Mouse (Mus musculus) MEL (cell line): ENCODE results near the gene Igf1r. TPM values are rescaled to one million over a fixed set of nuclear protein-coding genes. Genes with fewer than 3 reads are reported as not detected.

Experiments used
- DNase-seq: peaks from one replicate; pipeline ENCODE4 v3.0.0; 2011; ENCODE audit warnings: low read depth, low spot score
- H3K27ac ChIP-seq: 2 replicates; pipeline ENCODE4 v1.5.1; 2012; ENCODE audit warnings: low read depth, mild to moderate bottlenecking, control low read depth, low read length, moderate library complexity; ENCODE audit not compliant: control insufficient read depth
- H3K27me3 ChIP-seq, 2 experiments: fragments of 150-350 bp in 1 of 2; sonication (generic) in 1 of 2; 2 replicates each; pipeline ENCODE4 v1.6.1; 2012; ENCODE audit warnings: low read length in 2 of 2, mild to moderate bottlenecking in 2 of 2, improper control_type of control experiment in 1 of 2, moderate library complexity in 1 of 2; ENCODE audit not compliant: insufficient read depth in 2 of 2, control insufficient read depth in 1 of 2
- H3K36me3 ChIP-seq, 2 experiments: 2 replicates each; pipeline ENCODE4 v1.6.1; 2012 to 2014; ENCODE audit warnings: low read length in 2 of 2, improper control_type of control experiment in 1 of 2, inconsistent platforms in 1 of 2, mild to moderate bottlenecking in 1 of 2; ENCODE audit not compliant: insufficient read depth in 2 of 2, control insufficient read depth in 1 of 2
- H3K4me1 ChIP-seq, 2 experiments: fragments of 150-350 bp in 1 of 2; sonication (generic) in 1 of 2; 2 replicates each; pipeline ENCODE4 v1.6.1; 2012; ENCODE audit warnings: low read length in 2 of 2, improper control_type of control experiment in 1 of 2, mild to moderate bottlenecking in 1 of 2; ENCODE audit not compliant: insufficient read depth in 2 of 2, control insufficient read depth in 1 of 2
- H3K4me3 ChIP-seq, 2 experiments: fragments of 150-350 bp in 1 of 2; sonication (generic) in 1 of 2; 2 replicates each; pipeline ENCODE4 v1.5.1; 2012; ENCODE audit warnings: low read depth in 2 of 2, low read length in 2 of 2, mild to moderate bottlenecking in 2 of 2, moderate library complexity in 2 of 2, control low read depth in 1 of 2, improper control_type of control experiment in 1 of 2; ENCODE audit not compliant: control insufficient read depth in 1 of 2, insufficient read depth in 1 of 2
- H3K79me2 ChIP-seq: 2 replicates; pipeline ENCODE4 v1.6.1; 2012; ENCODE audit warnings: mild to moderate bottlenecking, low read length, moderate library complexity; ENCODE audit not compliant: control insufficient read depth, poor library complexity, insufficient read depth
- H3K9ac ChIP-seq: 2 replicates; pipeline ENCODE4 v1.6.1; 2012; ENCODE audit warnings: low read depth, mild to moderate bottlenecking, control low read depth, low read length, moderate library complexity; ENCODE audit not compliant: control insufficient read depth, poor library complexity, severe bottlenecking
- H3K9me3 ChIP-seq: fragments of 150-350 bp; sonication (generic); replicated peaks from 2 replicates; pipeline ENCODE4 v1.6.1; 2012; ENCODE audit warnings: mild to moderate bottlenecking, low read length, improper control_type of control experiment, moderate library complexity; ENCODE audit not compliant: insufficient read depth
- BHLHE40 ChIP-seq: IDR thresholded peaks from 2 replicates; pipeline ENCODE4 v1.6.1; 2012; ENCODE audit warnings: low read depth, mild to moderate bottlenecking, inconsistent platforms, low read length, improper control_type of control experiment, borderline replicate concordance
- CHD1 ChIP-seq: IDR thresholded peaks from 2 replicates; pipeline ENCODE4 v1.6.1; 2012; ENCODE audit warnings: low read depth, mild to moderate bottlenecking, inconsistent platforms, low read length, improper control_type of control experiment
- CHD2 ChIP-seq: IDR thresholded peaks from 2 replicates; pipeline ENCODE4 v1.6.1; 2011; ENCODE audit warnings: low read length, improper control_type of control experiment
- E2F4 ChIP-seq: IDR thresholded peaks from 2 replicates; pipeline ENCODE4 v1.6.1; 2011; ENCODE audit warnings: low read depth, low read length, improper control_type of control experiment, borderline replicate concordance
- ELF1 ChIP-seq: IDR thresholded peaks from 2 replicates; pipeline ENCODE4 v1.6.1; 2014; ENCODE audit warnings: low read depth, mild to moderate bottlenecking, inconsistent platforms, low read length, improper control_type of control experiment, moderate library complexity
- GABPA ChIP-seq: IDR thresholded peaks from 2 replicates; pipeline ENCODE4 v1.6.1; 2012; ENCODE audit warnings: low read depth, mild to moderate bottlenecking, inconsistent platforms, low read length, improper control_type of control experiment, moderate library complexity
- JUND ChIP-seq: IDR thresholded peaks from 2 replicates; pipeline ENCODE4 v1.6.1; 2011; ENCODE audit warnings: low read depth, mild to moderate bottlenecking, improper control_type of control experiment, low read length
- MAFK ChIP-seq: IDR thresholded peaks from 2 replicates; pipeline ENCODE4 v1.6.1; 2011; ENCODE audit warnings: low read depth, mild to moderate bottlenecking, low read length, improper control_type of control experiment, borderline replicate concordance
- MAX ChIP-seq: IDR thresholded peaks from 2 replicates; pipeline ENCODE4 v1.6.1; 2011; ENCODE audit warnings: low read length, improper control_type of control experiment
- MAZ ChIP-seq: IDR thresholded peaks from 2 replicates; pipeline ENCODE4 v1.6.1; 2012; ENCODE audit warnings: low read depth, mild to moderate bottlenecking, inconsistent platforms, low read length, improper control_type of control experiment
- MXI1 ChIP-seq: IDR thresholded peaks from 2 replicates; pipeline ENCODE4 v1.6.1; 2011; ENCODE audit warnings: mild to moderate bottlenecking, low read depth, low read length, improper control_type of control experiment
- NRF1 ChIP-seq: IDR thresholded peaks from 2 replicates; pipeline ENCODE4 v1.6.1; 2014; ENCODE audit warnings: low read depth, mild to moderate bottlenecking, inconsistent platforms, low read length, improper control_type of control experiment, moderate library complexity; ENCODE audit not compliant: poor library complexity, insufficient read depth, severe bottlenecking
- POLR2AphosphoS5 ChIP-seq: IDR thresholded peaks from 2 replicates; pipeline ENCODE4 v1.6.1; 2012; ENCODE audit warnings: low read depth, borderline replicate concordance, mild to moderate bottlenecking, inconsistent platforms, low read length, moderate library complexity, mixed read lengths
- SMC3 ChIP-seq: IDR thresholded peaks from 2 replicates; pipeline ENCODE4 v1.6.1; 2011; ENCODE audit warnings: low read depth, low read length, improper control_type of control experiment
- TAL1 ChIP-seq: IDR thresholded peaks from 2 replicates; pipeline ENCODE4 v1.6.1; 2012; ENCODE audit warnings: mild to moderate bottlenecking, inconsistent platforms, low read length, moderate library complexity, mixed read lengths
- USF2 ChIP-seq, 2 experiments: IDR thresholded peaks; 2 replicates each; pipeline ENCODE4 v1.6.1; 2011 to 2012; ENCODE audit warnings: improper control_type of control experiment in 2 of 2, low read length in 2 of 2, borderline replicate concordance in 1 of 2, inconsistent platforms in 1 of 2, low read depth in 1 of 2, mild to moderate bottlenecking in 1 of 2; ENCODE audit not compliant: insufficient read depth in 1 of 2
- ZKSCAN1 ChIP-seq: IDR thresholded peaks from 2 replicates; pipeline ENCODE4 v1.6.1; 2012; ENCODE audit warnings: low read depth, mild to moderate bottlenecking, inconsistent platforms, low read length, improper control_type of control experiment, moderate library complexity
- ZMIZ1 ChIP-seq: IDR thresholded peaks from 2 replicates; pipeline ENCODE4 v1.6.1; 2012; ENCODE audit warnings: low read depth, mild to moderate bottlenecking, inconsistent platforms, low read length, improper control_type of control experiment, moderate library complexity
- polyA plus RNA-seq, 2 experiments: library from polyadenylated mRNA; stranded (reverse) in 1 of 2; unstranded in 1 of 2; fragments of >175 nt in 1 of 2; fragments of >200 nt in 1 of 2; gene quantifications; 2 replicates each; pipeline versions ENCODE4 v1.2.1 to v1.2.4; 2012; ENCODE audit warnings: low replicate concordance in 2 of 2, low read depth in 1 of 2; ENCODE audit not compliant: insufficient read length in 2 of 2, insufficient read depth in 1 of 2, missing spikeins in 1 of 2
- total RNA-seq: library from RNA; depleted of rRNA; stranded (reverse); fragments of 300-350 nt; gene quantifications from 2 replicates; pipeline ENCODE4 v1.2.3, GENCODE M21; 2012

Igf1r gene
- total and polyA plus RNA-seq, 3 experiments = 11.8 to 11.9 TPM; not detected in 1

DNA sequence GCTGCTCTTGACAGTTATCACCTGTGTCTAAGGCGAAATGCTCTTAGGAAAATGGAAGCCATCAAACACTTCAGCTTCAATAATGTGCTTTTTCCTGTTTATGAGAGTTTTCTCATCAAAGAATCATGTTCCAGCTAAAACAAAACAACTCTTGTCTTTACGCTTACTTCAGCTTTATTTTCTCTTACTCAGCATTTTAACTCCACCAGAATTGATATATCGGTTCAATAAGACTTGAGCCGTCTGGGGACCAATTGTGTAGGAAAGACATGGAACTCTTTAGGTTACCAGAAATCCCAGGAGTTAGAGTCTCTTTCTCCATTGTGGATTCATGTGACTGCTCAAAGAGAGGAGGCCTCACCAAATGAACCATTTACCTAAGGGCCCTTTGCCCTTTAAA lies 158.9 kb downstream of the Igf1r start:
- Histone ChIP-seq H3K79me2 (no peaks in the 10 kb centered on the region), H3K9ac (no peak overlapping the region), H3K27ac (no peak overlapping the region), H3K27me3 (no peaks in the 10 kb centered on the region), H3K4me1 (no peaks in the 10 kb centered on the region), H3K9me3 (no peaks in the 10 kb centered on the region), H3K4me3 (no peak overlapping the region), H3K36me3 (no peaks in the 10 kb centered on the region; a peak in 1 of 4 replicates)
- DNase-seq = no peak
- TF ChIP-seq ZMIZ1 = no peak
- TF ChIP-seq MAFK = peak; percentile 52; the same call in 1 of the 2 replicates

DNA sequence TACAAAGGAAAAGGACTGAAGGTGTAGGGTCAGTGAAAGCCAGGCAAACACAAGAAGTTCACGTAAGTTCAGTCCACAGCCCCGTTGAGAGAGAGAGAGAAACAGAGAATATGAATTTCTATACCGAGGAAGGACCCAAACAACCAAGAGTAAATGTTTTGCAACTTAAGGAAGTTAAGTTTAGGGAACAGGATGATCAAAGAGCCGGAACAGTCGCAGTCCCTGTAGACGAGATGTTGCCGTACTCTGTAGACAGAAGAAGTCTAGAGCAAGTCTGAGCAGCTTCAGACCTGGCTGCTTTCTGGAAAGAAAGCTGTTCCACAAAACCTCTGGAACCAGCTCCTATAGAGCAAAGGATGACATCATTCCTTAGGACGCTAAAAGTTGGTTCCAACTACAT lies 160.0 kb downstream of the Igf1r start:
- Histone ChIP-seq H3K4me3 (no peak overlapping the region), H3K4me1 (no peaks in the 10 kb centered on the region), H3K9me3 (no peaks in the 10 kb centered on the region), H3K27ac (no peak overlapping the region), H3K27me3 (no peaks in the 10 kb centered on the region), H3K79me2 (no peaks in the 10 kb centered on the region), H3K9ac (no peak overlapping the region), H3K36me3 (no peaks in the 10 kb centered on the region; a peak in 1 of 4 replicates)
- TF ChIP-seq SMC3 (no peak), E2F4 (no peak), MAZ (no peak), MXI1 (no peak), ZKSCAN1 (no peak), CHD1 (no peak), JUND (no peak), ZMIZ1 (no peak), USF2 (IDR thresholded peaks at IDR 0.05; ENCODE audit: borderline replicate concordance in 1 of 2, insufficient read depth in 1 of 2, low read depth in 1 of 2, low read length in 2 of 2) (no peak), NRF1 (no peak), MAX (no peak), GABPA (no peak), CHD2 (no peak)
- DNase-seq = no peak

DNA sequence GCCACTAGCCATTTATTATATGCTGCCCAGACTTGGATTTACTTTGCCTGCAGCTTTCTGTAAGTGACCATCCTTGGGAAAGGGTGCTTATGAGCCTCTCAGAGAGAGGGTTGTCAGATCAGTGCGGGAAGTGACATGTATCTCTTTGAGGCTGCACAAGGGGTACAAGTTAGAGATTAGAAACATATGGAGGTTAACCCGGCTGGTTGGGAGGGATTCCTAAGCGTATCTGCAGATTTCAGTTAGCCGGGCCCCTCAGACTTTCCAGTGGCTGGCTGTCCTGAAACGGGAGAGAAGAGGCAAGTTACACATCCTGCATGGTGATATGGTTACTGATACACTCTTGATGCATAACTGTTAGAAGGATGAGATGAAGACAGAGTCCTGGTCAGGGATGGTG lies 161.7 kb downstream of the Igf1r start:
- Histone ChIP-seq H3K4me3 (no peak overlapping the region), H3K27me3 (no peaks in the 10 kb centered on the region), H3K27ac (no peak overlapping the region), H3K9me3 (no peaks in the 10 kb centered on the region), H3K9ac (no peak overlapping the region), H3K79me2 (no peaks in the 10 kb centered on the region), H3K36me3 (peaks cover 0 to 2% of the 10 kb centered on the region in 2 experiments; a peak in 2 of 4 replicates), H3K4me1 (no peaks in the 10 kb centered on the region)
- TF ChIP-seq TAL1 = no peak
- TF ChIP-seq POLR2AphosphoS5 = no peak
- no peak for TF ChIP-seq ELF1
- TF ChIP-seq BHLHE40 = no peak
- no peak for DNase-seq
